Mouse (Mus musculus) hindbrain, embryonic 14.5 days (tissue): ENCODE data around the gene Nutf2-ps1. TPM values are rescaled to one million over a fixed set of nuclear protein-coding genes. Genes with fewer than 3 reads are reported as not detected.
"Not testable (repeated sequence)": the region's sequence is repeated elsewhere in the genome, so short reads cannot be mapped to it uniquely, and the experiment has no call there.

Experiments used
- ATAC-seq: fragments of 200-750 bp; cut with Nextera tagmentation; 2 replicates; pipeline ENCODE4 v1.8.0; 2017; ENCODE audit warnings: moderate number of reproducible peaks, mild to moderate bottlenecking, moderate TSS enrichment, moderate library complexity; ENCODE audit not compliant: low FRiP score
- DNase-seq: peaks from one replicate; pipeline ENCODE4 v3.0.0-alpha.2; 2015; ENCODE audit warnings: low spot score
- H3K27ac ChIP-seq: fragments of 300-500 bp; sonication (generic); 2 replicates; pipeline ENCODE4 v1.5.1; 2014; ENCODE audit warnings: mild to moderate bottlenecking, moderate library complexity
- H3K27me3 ChIP-seq: fragments of 300-500 bp; sonication (generic); 2 replicates; pipeline ENCODE4 v1.6.1; 2014; ENCODE audit warnings: mild to moderate bottlenecking, low read length, mixed read lengths; ENCODE audit not compliant: control insufficient read depth, insufficient read depth
- H3K36me3 ChIP-seq: fragments of 300-500 bp; sonication (generic); replicated peaks from 2 replicates; pipeline ENCODE4 v1.6.1; 2014; ENCODE audit not compliant: control insufficient read depth, insufficient read depth
- H3K4me1 ChIP-seq: fragments of 300-500 bp; sonication (generic); replicated peaks from 2 replicates; pipeline ENCODE4 v1.6.1; 2014; ENCODE audit warnings: antibody characterized with exemption, low read length, mixed read lengths; ENCODE audit not compliant: control insufficient read depth, insufficient read depth
- H3K4me2 ChIP-seq: fragments of 300-500 bp; sonication (generic); replicated peaks from 2 replicates; pipeline ENCODE4 v1.6.1; 2014; ENCODE audit warnings: mild to moderate bottlenecking, moderate library complexity
- H3K4me3 ChIP-seq: fragments of 300-500 bp; sonication (generic); replicated peaks from 2 replicates; pipeline ENCODE4 v1.5.1; 2014; ENCODE audit warnings: mild to moderate bottlenecking, low read length
- H3K9ac ChIP-seq: fragments of 300-500 bp; sonication (generic); 2 replicates; pipeline ENCODE4 v1.6.1; 2014
- H3K9me3 ChIP-seq: fragments of 300-500 bp; sonication (generic); 2 replicates; pipeline ENCODE4 v1.6.1; 2016; ENCODE audit warnings: low read length; ENCODE audit not compliant: control insufficient read depth
- WGBS: fragments of 180-500 bp; shearing (Covaris S2); extraction: QIAGEN DNeasy Blood & Tissue Kit; methylation state at CpG from one replicate; pipeline ENCODE4 v1.1.7; 2014; 5-methylcytosine and 5-hydroxymethylcytosine counted together
- polyA plus RNA-seq: library from polyadenylated mRNA; unstranded; fragments of >200 nt; fragmentation: Nextera tagmentation; extraction: Ambion mirVana; gene quantifications from 2 replicates; pipeline ENCODE4 v1.2.1, GENCODE M21; 2014

The Nutf2-ps1 gene
- polyA plus RNA-seq, 1 experiment from 2014 or later, result 201 TPM

DNA sequence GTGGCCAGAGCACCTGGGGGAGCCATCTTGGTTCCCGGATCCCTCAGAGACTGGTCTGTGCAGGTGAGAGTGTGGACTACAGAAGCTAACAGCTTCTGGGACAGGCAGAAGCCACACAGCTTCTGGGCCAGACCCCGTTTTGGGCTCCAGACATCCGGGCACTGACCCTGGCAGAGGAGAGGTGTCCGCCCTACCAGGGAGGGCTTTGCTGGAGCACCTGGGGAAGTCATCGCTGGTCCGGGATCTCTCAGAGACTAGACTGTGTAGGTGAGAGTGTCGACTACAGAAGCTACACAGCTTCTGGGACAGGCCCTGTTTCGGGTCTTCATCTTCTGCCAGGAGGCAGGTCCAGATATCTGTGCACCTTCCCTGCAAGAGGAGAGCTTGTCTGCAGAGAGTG lies 8.6 kb downstream of the Nutf2-ps1 start:
- 92% methylated on average over 8 of the region's 8 CpGs for WGBS
- not testable (repeated sequence) for H3K27me3 ChIP-seq, H3K4me3 ChIP-seq, H3K4me1 ChIP-seq, H3K4me2 ChIP-seq, H3K36me3 ChIP-seq, H3K9ac ChIP-seq, H3K27ac ChIP-seq, DNase-seq, ATAC-seq
- H3K9me3 ChIP-seq, result peaks cover 10% of the 10 kb centered on the region

DNA sequence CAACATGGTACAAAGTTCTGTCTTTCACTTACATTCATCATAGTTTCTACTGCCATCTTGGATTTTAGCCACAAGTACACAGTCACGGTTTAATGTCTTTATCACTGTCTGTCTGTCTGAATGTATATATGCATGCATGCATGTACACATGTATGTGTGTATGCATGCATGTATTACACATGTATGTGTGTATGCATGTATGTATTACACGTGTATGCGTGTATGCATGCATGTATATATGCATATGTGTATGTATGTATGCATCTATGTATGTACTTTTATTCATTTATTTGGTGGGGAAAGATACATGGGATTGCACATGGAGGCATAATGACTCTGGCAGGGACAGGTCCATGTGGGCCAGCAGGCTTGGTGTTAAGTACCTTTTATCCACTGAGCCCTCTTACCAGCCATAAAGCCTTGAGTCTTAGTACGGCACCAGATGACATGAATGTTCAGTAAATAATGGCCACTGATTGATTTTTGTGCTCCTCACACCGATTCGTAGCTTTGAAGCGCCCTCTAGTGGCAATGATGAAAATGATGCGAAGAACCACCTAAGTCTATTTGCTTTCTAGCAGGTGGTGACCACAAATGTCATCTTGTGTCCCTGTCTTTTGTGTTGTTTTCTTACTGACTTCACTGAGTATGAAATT lies 10.1 kb downstream of the Nutf2-ps1 start:
- H3K4me1 ChIP-seq, result no peaks in the 10 kb centered on the region
- no peak overlapping the region for H3K27ac ChIP-seq
- H3K36me3 ChIP-seq, result no peaks in the 10 kb centered on the region
- H3K27me3 ChIP-seq, result no peaks in the 10 kb centered on the region
- DNase-seq (peak; percentile 94), ATAC-seq (peak; percentile 60; the same call in 1 of the 2 replicates)
- H3K9me3 ChIP-seq, result no peaks in the 10 kb centered on the region
- H3K9ac ChIP-seq, result 0 out of 2 replicates have a peak overlapping the region, but pooled peaks have one; percentile 22
- no peak overlapping the region for H3K4me3 ChIP-seq
- 15% methylated on average over 8 of the region's 8 CpGs for WGBS
- H3K4me2 ChIP-seq, result 0 out of 2 replicates have a peak overlapping the region, but pooled peaks have one; percentile 22

DNA sequence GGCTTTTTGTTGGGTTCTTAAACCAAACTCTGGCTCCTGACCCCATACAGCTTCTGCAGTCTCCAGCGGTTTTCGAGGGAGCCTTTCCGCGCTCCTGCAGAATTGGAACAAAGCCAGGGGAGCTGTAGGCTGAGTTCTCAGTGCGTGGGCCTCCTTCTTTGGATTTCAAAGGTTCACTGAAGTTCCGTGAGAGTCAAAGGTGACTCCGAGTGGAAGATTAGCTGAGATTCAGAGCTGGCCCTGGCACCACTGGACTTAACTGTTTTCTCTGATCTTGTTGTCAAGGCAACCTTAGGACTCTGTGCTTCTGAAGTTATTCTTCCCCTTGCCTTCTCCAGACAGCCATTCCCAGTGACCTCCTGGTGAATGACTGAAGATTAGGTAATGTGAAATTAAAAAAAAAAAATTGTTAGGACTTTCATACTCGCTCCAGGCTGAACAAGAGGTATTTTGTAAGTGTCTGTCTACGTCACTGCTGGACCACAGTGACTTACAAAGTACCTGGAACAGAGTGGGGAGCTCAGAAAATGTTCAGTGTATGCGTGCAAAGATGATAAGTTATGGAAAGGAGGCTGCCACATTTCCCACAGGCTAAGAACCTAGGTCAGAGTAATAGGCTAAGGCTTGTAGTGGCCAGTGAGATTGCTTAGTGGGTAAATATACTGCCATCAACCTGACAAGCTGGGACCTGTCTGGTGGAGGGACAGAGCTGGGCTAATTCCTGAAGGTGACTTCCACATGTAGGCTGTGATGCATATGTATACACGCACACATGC lies 11.7 kb downstream of the Nutf2-ps1 start:
- no peak overlapping the region for H3K27ac ChIP-seq
- no peaks in the 10 kb centered on the region for H3K4me1 ChIP-seq
- H3K4me3 ChIP-seq, result no peak overlapping the region
- H3K4me2 ChIP-seq, result no peak overlapping the region
- DNase-seq (no peak), ATAC-seq (no peak)
- no peaks in the 10 kb centered on the region for H3K9me3 ChIP-seq
- no peaks in the 10 kb centered on the region for H3K36me3 ChIP-seq
- 61% methylated on average over 11 of the region's 11 CpGs for WGBS
- H3K27me3 ChIP-seq, result no peaks in the 10 kb centered on the region
- no peak overlapping the region for H3K9ac ChIP-seq

DNA sequence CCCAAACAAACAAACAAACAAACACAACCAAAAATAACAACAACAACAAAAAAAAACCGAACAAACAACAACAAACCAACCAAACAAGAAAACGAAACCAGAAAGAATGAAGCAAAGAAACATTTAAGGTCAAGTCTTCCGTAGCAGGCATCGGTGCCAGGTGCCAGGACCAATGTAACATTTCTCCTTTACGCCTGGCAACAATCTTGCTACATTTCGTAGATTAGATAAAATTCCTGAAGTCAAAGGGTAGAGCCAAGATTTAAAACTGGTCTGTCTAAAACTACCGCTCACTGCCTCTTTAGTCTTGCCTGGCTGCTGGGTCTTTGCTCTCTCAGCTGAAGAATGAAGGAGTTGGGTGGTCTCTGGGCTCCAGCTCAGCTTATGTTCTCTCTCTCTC lies 12.8 kb downstream of the Nutf2-ps1 start:
- H3K4me3 ChIP-seq, result no peak overlapping the region
- H3K9me3 ChIP-seq, result no peaks in the 10 kb centered on the region
- H3K27ac ChIP-seq, result no peak overlapping the region
- 90% methylated on average over 7 of the region's 7 CpGs for WGBS
- ATAC-seq (no peak), DNase-seq (no peak)
- no peaks in the 10 kb centered on the region for H3K4me1 ChIP-seq
- H3K27me3 ChIP-seq, result no peaks in the 10 kb centered on the region
- no peak overlapping the region for H3K9ac ChIP-seq
- H3K4me2 ChIP-seq, result no peak overlapping the region
- no peaks in the 10 kb centered on the region for H3K36me3 ChIP-seq

DNA sequence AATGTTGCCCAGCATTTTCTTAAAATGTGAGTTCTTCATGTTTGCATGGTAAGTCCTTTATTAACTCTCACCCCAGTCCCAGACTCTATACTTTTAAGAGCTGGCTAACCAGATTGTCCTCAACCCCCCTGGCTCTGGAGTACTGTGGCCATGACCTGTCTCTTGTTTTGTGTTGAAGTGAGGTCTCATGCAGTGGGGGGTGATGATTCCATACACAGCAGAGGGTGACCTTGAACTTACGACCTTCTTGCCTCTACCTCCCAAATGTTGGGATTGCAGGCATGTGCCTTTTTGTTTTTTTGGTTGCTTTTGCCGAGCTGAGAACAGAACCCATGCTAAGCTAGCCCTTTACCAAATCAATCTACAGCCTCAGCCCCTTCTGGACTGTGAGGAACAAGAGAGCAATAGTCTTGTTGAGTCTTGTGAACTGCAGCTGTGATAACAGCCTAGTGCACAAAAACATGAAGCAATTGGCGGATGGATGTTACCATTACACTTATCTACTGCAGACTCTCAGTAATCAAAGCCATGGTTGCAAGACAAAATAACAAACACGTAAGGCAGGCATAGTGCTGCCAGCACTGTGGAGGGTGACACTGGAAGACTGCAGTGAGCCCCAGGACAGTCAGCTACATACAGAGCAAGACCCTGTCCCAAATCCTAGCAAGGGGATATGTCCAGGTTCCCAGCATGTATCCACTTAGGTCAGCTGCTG lies 13.4 kb downstream of the Nutf2-ps1 start:
- H3K4me2 ChIP-seq, result no peak overlapping the region
- H3K9ac ChIP-seq, result no peak overlapping the region
- no peak overlapping the region for H3K4me3 ChIP-seq
- no peak for ATAC-seq
- no peaks in the 10 kb centered on the region for H3K4me1 ChIP-seq
- H3K27me3 ChIP-seq, result no peaks in the 10 kb centered on the region
- no peaks in the 10 kb centered on the region for H3K36me3 ChIP-seq
- DNase-seq, result no peak
- WGBS, result 77% methylated on average over 4 of the region's 4 CpGs
- no peaks in the 10 kb centered on the region for H3K9me3 ChIP-seq
- no peak overlapping the region for H3K27ac ChIP-seq

DNA sequence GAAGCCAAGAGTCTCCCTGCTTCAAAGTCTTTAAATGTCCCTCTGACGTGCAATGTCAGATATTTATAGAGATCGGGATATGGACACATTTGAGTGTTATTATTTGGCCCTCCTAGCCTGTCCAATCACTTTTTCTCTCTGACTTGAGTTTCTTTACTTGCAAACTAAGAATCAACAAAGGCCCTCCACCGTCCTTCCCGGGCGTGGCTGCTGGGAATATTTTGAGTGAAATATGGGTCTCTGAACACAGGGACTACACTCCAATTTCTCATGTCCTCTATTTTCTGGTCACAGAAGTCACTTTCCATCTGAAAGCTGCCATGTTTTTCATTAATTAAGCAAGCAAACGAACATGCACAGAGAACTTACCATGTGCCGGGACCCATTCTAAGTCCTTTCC lies 14.3 kb downstream of the Nutf2-ps1 start:
- WGBS, result 94% methylated on average over 7 of the region's 7 CpGs
- H3K4me1 ChIP-seq, result no peaks in the 10 kb centered on the region
- H3K9me3 ChIP-seq, result no peaks in the 10 kb centered on the region
- ATAC-seq, result no peak
- no peaks in the 10 kb centered on the region for H3K27me3 ChIP-seq
- no peaks in the 10 kb centered on the region for H3K36me3 ChIP-seq
- no peak overlapping the region for H3K4me2 ChIP-seq
- H3K9ac ChIP-seq, result no peak overlapping the region
- DNase-seq, result no peak
- no peak overlapping the region for H3K4me3 ChIP-seq
- no peak overlapping the region for H3K27ac ChIP-seq

DNA sequence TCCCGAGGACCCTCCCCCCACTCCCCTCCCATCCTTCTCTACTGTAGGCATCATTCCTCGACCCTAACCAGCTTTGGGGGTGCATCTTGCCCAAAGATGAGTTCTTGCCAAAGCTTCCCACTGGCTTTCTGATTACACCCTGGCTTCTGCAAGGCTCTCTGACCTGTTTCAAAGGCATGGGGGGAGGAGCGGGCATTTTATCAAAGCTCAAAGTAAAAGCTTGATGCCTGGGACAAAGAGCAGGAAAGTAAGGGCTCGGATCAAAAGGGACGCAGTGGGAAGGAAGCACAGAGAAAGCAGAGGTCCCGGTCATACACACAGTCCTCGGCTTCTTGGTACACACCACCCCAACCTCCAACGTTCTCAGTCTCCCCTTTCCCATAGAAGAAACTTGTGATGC lies 14.7 kb downstream of the Nutf2-ps1 start:
- DNase-seq (no peak), ATAC-seq (no peak)
- no peak overlapping the region for H3K27ac ChIP-seq
- no peak overlapping the region for H3K4me3 ChIP-seq
- 39% methylated on average over 8 of the region's 8 CpGs for WGBS
- H3K4me2 ChIP-seq, result no peak overlapping the region
- no peaks in the 10 kb centered on the region for H3K9me3 ChIP-seq
- H3K27me3 ChIP-seq, result no peaks in the 10 kb centered on the region
- H3K9ac ChIP-seq, result no peak overlapping the region
- H3K4me1 ChIP-seq, result no peaks in the 10 kb centered on the region
- no peaks in the 10 kb centered on the region for H3K36me3 ChIP-seq

DNA sequence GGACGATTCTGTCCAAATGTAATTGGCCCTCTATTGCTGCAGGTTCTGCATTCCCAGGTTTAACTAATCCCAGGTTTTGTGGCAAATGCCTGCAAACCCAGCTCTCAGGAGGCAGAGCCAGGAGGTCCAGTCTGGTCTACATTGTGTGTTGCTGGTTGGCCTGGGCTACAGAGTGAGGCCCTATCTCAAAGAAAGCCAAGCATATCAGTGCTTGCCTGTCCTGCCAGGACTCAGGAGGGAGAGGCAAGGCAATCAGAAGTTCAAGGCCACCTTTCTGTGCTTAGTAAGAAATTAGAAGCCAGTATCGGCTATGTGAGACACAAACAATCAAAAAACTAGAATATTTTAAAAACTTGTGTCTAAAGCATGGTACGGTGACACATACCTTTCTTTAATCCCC lies 15.7 kb downstream of the Nutf2-ps1 start:
- WGBS, result 92% methylated on average over 3 of the region's 3 CpGs
- DNase-seq (no peak), ATAC-seq (no peak)
- Histone ChIP-seq H3K4me2 (no peak overlapping the region), H3K9ac (no peak overlapping the region), H3K27ac (no peak overlapping the region), H3K4me1 (no peaks in the 10 kb centered on the region), H3K27me3 (no peaks in the 10 kb centered on the region), H3K36me3 (no peaks in the 10 kb centered on the region), H3K4me3 (no peak overlapping the region), H3K9me3 (no peaks in the 10 kb centered on the region)

DNA sequence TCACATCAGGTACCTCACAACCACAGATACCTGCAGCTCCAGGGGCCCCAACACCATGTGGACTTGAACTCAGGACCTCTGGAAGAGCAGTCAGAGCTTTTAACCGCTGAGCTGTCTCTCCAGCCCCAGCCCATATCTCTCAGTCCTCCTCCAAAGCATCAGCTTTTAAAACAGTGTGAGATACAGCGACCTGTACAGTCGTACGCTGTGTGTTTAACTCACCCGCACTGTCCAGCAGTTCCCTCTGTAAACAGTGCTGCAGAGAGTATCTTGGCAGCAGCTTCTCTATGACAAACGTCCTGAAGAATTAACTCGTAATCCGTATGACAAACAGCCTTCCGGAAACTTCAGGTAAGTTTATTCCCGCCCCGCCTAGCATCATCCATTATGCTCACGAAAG lies 16.3 kb downstream of the Nutf2-ps1 start:
- Histone ChIP-seq H3K4me2 (no peak overlapping the region), H3K4me1 (no peaks in the 10 kb centered on the region), H3K36me3 (no peaks in the 10 kb centered on the region), H3K4me3 (no peak overlapping the region), H3K27me3 (no peaks in the 10 kb centered on the region), H3K27ac (no peak overlapping the region), H3K9me3 (no peaks in the 10 kb centered on the region), H3K9ac (no peak overlapping the region)
- DNase-seq (no peak), ATAC-seq (no peak)
- 89% methylated on average over 12 of the region's 12 CpGs for WGBS
